Mouse (Mus musculus): Measurements from ENCODE around the gene Bag3.
A peak's percentile ranks its signal among the peaks of the same experiment; 100 is the strongest.

Bag3 gene

GRCm38 (mm10) chr7:128523349-128523961 lies at the start of gene Bag3:
Gene Bag3, plus strand, starts transcription at chr7:128523616.
- peak; percentile 98 to 100 for DNase-seq (ENCODE audit: inconsistent age in 2 of 2, low spot score in 1 of 2)

DNA sequence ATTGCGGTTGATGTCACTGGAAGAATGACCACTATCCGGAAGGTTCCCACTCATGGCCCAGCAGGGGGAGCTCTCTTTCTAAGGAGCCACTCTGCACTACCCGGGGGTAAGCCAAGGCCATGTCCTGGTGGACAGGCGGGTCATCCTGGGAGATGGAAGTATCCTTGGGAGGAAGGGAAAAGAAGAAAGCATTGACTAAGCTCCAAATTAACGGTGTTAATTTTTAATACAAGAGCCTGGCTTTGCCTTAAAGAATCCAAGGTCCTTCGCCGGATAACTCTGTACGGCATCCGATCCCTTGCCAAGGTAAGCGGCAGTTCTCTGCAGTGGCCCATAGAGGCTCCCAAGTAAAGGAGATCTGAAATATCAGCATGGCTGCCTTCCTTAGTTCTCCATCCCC lies 49.1 kb upstream of the Bag3 start:
- DNase-seq (ENCODE audit: inconsistent age in 2 of 2, low spot score in 1 of 2) = peak; percentile 87 to 97

- no peak for DNase-seq (ENCODE audit: inconsistent age in 2 of 2, low spot score in 1 of 2)
Observed at GRCm38 (mm10) chr7:128488986-128489385, 34.4 kb upstream of the Bag3 start.

GRCm38 (mm10) chr7:128494546-128494945 lies 28.9 kb upstream of the Bag3 start:
- no peak for DNase-seq (ENCODE audit: inconsistent age in 2 of 2, low spot score in 1 of 2)

DNA sequence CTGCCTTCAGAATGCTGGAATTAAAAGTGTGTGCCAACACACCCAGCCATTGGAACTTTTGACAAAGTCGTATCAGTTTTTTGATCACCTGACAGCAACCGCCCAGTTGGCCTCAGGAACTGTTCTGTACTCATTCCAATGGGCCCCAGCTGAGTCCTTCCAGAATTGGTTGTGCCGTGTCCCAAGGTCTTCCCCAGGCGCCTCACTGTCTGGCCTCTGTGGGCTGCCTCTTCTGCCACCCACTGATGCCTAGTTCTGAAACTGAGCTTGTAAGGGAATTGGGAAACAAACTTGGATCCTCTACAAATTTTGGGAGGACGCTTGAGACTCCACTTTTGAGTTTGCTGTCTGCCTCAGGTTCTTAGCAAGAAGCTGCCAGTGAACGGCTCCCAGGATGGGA lies 23.6 kb upstream of the Bag3 start:
- DNase-seq (ENCODE audit: inconsistent age in 2 of 2, low spot score in 1 of 2) = peak; percentile 54 to 85

DNA sequence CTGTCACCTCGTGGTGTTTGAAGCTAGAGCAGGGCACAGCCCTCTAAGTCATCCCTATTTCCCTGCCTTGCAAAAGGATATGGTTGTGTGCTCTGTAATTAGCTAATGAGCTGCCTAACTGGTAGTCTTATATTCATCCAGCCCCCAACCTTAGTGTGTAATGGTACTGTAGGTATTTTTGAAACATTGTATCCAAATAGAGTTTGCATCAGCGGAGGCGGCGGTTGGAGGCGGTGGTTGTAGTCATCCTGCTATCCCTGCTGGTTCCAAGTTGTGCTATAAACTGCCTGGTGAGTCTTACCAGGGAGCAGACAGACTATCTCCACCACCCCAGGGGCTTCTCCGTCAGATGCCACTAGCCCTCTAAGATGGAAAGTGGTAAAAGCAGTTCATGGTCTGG lies 19.3 kb upstream of the Bag3 start:
- no peak for DNase-seq (ENCODE audit: inconsistent age in 2 of 2, low spot score in 1 of 2)

DNA sequence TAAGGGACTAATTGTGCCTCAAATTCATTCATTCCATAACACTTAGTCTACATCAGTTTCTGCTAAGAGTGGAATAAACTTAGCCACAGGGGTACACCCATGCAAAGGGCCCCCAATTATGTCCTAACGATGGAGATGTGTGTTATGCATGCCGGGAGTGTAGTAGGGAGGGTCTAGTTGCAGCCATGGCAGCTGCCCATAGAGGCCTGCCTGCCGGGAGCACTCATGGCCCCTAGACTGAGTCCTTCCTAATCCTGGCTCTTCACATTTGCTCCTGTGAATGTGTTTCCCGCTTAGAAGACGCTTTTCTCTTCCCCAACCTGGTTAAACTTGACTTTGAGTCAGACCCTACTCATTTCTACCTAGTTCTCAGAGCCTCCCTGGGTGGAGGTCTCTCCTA lies 11.5 kb upstream of the Bag3 start:
- no peak for DNase-seq (ENCODE audit: inconsistent age in 2 of 2, low spot score in 1 of 2)

- no peak for DNase-seq (ENCODE audit: inconsistent age in 2 of 2, low spot score in 1 of 2)
Observed at GRCm38 (mm10) chr7:128513512-128513911, 9.9 kb upstream of the Bag3 start.

DNA sequence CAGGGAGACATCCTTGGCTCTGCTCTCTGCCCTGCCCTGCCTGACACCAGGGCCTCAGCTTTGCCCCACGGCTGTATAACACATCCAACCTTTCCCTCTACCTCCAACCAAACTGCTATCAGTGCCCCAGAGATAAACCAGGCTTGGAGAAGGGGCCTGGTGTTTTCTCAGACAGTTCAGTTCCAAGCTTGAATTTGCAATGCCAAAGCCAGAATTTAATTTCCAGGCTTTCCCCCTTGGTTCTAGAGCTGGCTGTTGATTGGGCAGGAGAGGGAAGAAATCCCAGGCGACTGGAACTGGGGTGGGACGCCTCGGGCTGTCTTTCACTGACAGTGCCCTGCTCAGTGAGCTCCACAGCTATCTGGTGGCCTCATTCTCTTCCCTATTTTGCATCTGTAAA lies 9.1 kb upstream of the Bag3 start:
- no peak for DNase-seq (ENCODE audit: inconsistent age in 2 of 2, low spot score in 1 of 2)

DNA sequence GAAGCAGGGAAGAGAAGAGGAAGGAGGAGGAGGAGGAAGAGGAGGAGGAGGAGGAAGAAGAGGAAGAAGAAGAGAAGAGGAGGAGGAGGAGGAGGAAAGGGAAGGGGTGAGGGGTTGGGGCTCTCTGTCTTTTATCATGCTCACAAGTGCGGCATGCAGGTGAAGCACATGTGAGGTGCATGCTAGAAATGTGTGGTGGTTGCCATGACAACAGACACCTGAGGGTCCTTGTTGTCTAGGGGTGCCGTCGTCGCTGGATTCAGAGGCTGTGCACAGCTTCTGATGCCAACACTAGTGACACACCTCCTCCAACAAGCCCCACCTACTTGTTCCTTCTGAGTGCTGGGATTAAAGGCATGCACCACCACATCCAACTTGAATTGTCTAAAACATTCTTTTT lies 7.1 kb upstream of the Bag3 start:
- DNase-seq (ENCODE audit: inconsistent age in 2 of 2, low spot score in 1 of 2) = no peak

- DNase-seq (ENCODE audit: inconsistent age in 2 of 2, low spot score in 1 of 2) = no peak
Observed at GRCm38 (mm10) chr7:128519316-128520050, 3.9 kb upstream of the Bag3 start.

GRCm38 (mm10) chr7:128523962-128524581 lies 656 bp downstream of the Bag3 start:
- peak; percentile 92 to 97 for DNase-seq (ENCODE audit: inconsistent age in 2 of 2, low spot score in 1 of 2)

DNA sequence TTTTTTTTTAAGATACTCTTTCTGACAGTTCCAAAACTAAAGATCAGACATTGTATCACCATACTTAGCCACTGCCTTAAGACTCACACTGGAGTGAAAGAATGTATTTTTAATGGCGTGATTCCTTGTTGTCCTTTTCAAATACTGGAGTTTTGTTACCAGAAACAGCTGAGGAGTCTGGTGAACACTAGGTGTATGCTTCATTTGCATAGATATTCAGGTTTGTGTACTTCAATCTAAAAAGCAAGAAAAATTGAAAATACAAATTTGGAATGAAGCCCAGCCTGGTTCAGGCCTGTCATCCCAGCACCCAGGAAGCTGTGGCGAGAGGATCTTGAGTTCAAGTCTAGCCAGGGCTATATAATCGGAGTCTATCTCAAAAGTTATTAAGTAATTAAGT lies 1.2 kb downstream of the Bag3 start:
- DNase-seq (ENCODE audit: inconsistent age in 2 of 2, low spot score in 1 of 2) = peak in 1 of 2 experiments; percentile 76

DNA sequence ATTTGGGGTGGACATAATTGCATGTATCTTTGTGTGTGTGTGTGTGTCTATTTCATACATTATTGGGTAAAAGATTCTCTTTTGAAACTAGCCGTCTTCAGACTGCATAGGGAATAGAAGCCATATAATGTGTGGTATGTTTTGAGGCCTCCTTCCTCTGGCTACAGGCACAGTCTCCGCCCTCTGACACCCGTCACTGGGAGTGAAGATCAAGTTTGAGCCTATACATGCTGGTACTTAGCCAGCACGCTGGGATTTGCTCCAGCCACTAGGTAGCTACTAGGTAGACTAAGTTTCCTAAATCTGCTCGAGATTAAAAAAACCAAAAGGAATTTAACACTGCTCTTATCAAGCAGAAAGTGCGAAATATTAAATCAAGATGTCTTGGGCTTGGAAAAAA lies 3.2 kb downstream of the Bag3 start:
- DNase-seq (ENCODE audit: inconsistent age in 2 of 2, low spot score in 1 of 2) = peak in 1 of 2 experiments; percentile 53

GRCm38 (mm10) chr7:128528596-128528995 lies 5.2 kb downstream of the Bag3 start:
- no peak for DNase-seq (ENCODE audit: inconsistent age in 2 of 2, low spot score in 1 of 2)

DNA sequence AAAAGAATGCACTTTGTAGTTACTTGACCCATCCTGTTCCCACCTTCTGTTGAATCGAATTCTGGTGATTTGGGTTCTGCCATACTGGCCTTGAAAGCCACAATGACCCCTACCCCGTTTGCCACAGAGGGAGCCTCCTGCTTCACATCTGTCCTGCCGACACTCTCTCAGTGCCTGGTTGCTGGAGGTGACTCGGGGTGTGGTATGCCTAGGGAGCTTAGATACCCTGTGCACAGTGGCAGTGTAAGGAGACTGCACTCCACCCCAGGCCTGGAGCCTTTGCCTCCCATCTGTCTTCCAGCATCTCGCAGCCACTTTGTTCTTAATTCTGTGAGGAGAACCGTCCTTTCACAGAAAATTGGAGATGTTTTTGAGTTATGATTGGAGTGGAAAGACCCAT lies 5.7 kb downstream of the Bag3 start:
- DNase-seq (ENCODE audit: inconsistent age in 2 of 2, low spot score in 1 of 2) = no peak

DNA sequence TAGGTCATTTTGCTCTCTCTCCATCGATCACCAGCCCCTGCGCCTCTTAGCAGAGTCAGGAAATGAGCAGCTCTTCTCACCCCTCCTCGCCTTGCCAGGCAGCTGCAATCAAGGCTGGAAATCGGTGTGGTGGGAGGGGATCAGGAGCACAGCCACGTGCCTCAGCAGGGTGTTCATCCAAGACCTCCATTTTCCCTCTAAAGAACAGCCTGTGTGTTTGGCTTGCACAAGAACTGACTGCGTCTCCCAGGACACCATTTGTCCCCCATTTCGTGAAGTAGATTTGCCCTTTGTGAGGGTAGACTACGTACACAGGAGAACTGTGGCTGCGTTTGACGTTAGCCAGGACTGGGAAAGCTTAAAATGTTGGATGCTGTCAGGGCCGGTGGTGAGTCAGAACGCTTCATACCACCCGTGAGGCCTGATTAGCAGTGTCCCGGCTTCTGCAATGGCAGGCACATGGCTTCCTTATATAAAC lies 6.2 kb downstream of the Bag3 start:
- DNase-seq (ENCODE audit: inconsistent age in 2 of 2, low spot score in 1 of 2) = peak; percentile 90 to 96

DNA sequence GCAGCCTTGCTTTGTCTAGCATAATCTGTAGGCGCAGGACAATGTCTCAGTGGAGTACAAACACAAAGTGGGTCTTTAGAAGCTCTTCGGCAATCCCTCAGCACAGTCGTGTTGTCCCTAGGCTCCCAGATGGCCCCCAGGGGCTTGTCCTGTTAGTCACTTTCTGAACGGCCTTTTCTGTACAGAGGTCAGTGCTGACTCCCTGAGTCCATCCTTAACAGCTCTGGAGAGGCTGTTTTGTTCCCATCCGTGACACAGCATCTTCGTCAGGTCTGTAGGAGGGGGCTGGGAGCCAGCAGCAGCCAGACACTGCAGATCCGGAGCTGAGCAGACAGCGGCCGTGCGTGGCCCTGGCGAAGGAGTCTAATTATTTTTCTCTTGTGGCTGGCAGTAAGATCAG lies 7.6 kb downstream of the Bag3 start:
- peak; percentile 83 to 87 for DNase-seq (ENCODE audit: inconsistent age in 2 of 2, low spot score in 1 of 2)

DNA sequence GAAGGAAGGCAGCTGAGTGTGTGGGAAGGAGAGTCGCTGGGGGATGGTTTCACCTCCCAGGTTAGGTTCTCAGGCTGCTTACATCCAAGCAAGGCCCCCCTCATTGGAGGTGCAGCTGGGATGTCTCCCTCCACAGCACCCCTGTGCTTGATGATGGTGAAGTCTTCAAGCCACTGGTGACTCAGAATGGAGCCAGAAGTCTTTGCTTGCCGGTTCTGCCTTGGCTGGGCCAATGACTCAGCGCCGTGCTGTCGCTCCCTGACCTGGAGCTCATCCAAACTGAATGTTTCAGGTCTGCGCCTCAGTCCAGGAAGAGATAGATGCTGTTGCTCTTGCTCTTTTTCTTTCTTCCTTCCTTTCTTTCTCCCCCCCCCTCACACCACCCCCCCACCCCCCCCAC lies 8.5 kb downstream of the Bag3 start:
- DNase-seq (ENCODE audit: inconsistent age in 2 of 2, low spot score in 1 of 2) = peak; percentile 90 to 95

GRCm38 (mm10) chr7:128532441-128533166 lies 9.2 kb downstream of the Bag3 start:
- peak in 1 of 2 experiments; percentile 66 for DNase-seq (ENCODE audit: inconsistent age in 2 of 2, low spot score in 1 of 2)

- DNase-seq (ENCODE audit: inconsistent age in 2 of 2, low spot score in 1 of 2) = peak in 1 of 2 experiments; percentile 82
Observed at GRCm38 (mm10) chr7:128534984-128535491, 11.6 kb downstream of the Bag3 start.

All from adrenal gland, adult (tissue).